Mouse (Mus musculus) granulocyte monocyte progenitor cell, adult 5-6 weeks (primary cell): ENCODE measurements at regions not wholly inside any gene's neighbourhood (a gene's known extent, or its start where the extent isn't known, plus 50 kb on each side); places are given as distances from the start of the nearest gene placed in this dataset.

ENCODE experiments used
- ATAC-seq: replicated peaks from 2 replicates; pipeline ENCODE4 v1.8.0; 2016; ENCODE audit warnings: mild to moderate bottlenecking, moderate TSS enrichment, inconsistent platforms; ENCODE audit not compliant: poor library complexity, severe bottlenecking

GRCm38 (mm10) chr4:89365875-89366274, 55.0 kb upstream of the Cdkn2b start:
- ATAC-seq = no peak

- no peak for ATAC-seq
These were observed 52.4 kb upstream of the Cdkn2b start for GRCm38 (mm10) chr4:89363150-89363683.

GRCm38 (mm10) chr4:89362650-89363049, 51.8 kb upstream of the Cdkn2b start:
- no peak for ATAC-seq

GRCm38 (mm10) chr4:89361316-89361715, 50.5 kb upstream of the Cdkn2b start:
- no peak for ATAC-seq
